Mouse (Mus musculus) cortical plate, adult 2 months (tissue): ENCODE measurements around the gene Lmna.

Experiments used
- CTCF ChIP-seq: fragments of 200-500 bp; IDR thresholded peaks from 2 replicates; pipeline ENCODE4 v1.5.1; 2011; ENCODE audit warnings: mild to moderate bottlenecking, control low read depth, low read length; ENCODE audit not compliant: insufficient read depth; ENCODE audit errors: extremely low read depth
- POLR2A ChIP-seq: fragments of 200-500 bp; IDR thresholded peaks from 2 replicates; pipeline ENCODE4 v1.6.1; 2011; ENCODE audit warnings: mild to moderate bottlenecking, low read length, control low read depth; ENCODE audit not compliant: insufficient read depth; ENCODE audit errors: extremely low read depth

GRCm38 (mm10) chr3:88543174-88543573 is 33.4 kb upstream of the Lmna start:
- TF ChIP-seq POLR2A, result no peak
- no peak for TF ChIP-seq CTCF
